Mouse (Mus musculus) 3134 (cell line): Measurements from ENCODE around the gene Nfkbie.

ENCODE experiments used
- DNase-seq: peaks from one replicate; pipeline ENCODE4 v3.0.0-alpha.2; 2011; ENCODE audit warnings: low spot score; ENCODE audit not compliant: insufficient read length; ENCODE audit errors: extremely low read depth

Gene Nfkbie

DNA sequence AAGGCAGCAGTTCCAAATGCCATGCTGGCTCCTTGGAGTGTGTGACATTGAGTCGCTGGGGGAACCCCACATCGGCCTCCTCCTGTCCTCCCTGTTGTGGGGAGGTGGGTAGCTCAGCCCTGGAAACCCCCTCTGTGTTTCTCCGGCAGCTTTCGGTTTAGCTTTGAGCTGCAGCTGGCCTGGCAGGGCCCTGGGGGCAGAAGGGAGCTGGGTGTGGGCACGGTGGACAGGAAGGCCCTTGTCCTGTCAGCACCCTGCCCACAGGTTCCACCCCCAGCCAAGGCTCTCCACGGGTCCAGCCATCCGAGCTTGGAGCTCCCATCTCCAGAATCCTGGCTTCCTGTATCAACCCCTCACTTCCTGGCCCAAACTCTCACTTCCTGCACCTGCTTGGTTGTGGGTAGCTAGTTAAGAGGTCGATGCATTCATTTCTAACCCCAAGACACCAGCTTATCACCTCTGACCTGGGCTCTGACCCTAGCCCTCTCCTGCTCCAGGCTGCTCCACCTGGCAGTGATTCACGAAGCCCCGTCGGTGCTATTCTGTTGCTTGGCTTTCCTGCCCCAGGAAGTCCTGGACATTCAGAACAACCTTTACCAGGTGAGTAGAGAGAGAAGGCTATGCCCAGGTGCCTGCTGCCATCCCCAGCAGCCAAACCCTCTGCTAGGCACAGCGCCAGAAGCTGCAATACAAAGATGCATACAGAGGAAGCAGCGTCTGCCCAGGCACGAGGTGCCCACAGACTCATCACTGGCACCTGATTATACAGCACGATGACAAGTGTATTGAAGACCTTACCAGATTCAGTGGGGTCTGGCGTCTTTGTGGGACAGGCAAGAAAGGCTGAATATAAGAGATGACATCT, 2.7 kb downstream of the Nfkbie start:
- peak; percentile 51 for DNase-seq

GRCm38 (mm10) chr17:45559732-45560525, 4.4 kb downstream of the Nfkbie start:
- no peak for DNase-seq

GRCm38 (mm10) chr17:45563216-45563615, 7.7 kb downstream of the Nfkbie start:
- DNase-seq: no peak

DNA sequence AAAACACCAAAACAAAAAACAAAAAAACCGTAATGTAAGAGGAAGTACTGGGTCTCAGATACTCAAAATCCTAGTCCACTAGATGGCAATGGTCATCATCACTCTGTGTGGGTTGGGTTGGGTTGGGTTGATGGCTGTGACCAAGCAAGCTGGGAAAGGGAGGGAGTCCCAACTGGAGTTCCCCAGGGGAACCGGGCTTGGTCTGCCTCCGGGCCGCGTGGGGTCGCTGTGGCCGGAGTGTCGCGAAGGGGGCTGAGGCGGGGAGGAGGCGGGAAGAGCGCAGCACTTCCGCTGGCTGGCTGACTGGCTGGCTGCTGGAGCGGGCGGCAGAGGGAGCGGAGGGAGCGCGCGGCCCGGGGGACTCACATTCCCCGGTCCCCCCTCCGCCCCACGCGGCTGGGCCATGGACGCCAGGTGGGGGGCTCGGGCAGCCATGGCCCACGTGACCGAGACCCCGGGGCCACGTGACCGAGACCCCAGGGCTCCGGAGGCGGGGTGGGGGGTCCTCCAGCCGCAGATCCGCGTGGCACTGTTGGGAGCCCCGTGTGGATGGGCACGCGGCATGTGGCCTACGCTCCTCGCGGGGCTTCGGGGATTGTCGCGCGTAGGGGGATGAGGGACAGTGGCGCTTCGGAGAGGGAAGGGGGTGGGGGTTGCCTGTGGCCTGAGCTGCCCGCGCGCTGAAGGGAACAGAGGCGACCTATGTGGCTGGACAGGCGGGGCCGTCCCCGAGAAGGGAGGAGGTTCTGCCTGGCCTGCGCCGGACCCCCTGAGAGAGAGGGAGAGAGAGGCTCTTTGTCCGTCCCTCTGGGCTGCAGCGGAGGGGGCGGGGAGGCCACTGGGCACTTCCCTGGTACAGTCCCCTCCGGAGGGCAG, 8.4 kb downstream of the Nfkbie start, which contains the start of gene Slc35b2:
Slc35b2 (plus strand) TSS at position 220 of the 876 bp plus-strand sequence.
- DNase-seq: peak; percentile 96

DNA sequence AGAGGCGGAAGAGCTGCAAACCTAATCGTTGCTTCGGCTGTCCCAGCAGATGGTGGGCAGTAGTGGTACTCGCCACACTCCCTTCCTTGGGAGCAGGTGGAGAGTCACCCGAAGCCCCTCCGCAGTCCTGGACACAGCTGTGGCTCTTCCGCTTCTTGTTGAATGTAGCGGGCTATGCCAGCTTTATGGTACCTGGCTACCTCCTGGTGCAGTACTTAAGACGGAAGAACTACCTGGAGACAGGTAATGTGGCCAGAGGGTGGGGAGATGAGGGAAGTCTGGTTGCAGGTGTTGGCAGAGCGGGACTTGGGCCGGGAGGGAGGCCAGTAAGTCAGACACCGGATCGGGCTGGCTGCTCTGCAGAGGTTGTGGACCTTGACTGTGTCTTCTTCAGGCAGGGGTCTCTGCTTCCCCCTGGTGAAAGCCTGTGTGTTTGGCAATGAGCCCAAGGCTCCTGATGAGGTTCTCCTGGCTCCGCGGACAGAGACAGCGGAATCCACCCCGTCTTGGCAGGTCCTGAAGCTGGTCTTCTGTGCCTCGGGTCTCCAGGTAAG, 9.1 kb downstream of the Nfkbie start:
- DNase-seq: no peak

DNA sequence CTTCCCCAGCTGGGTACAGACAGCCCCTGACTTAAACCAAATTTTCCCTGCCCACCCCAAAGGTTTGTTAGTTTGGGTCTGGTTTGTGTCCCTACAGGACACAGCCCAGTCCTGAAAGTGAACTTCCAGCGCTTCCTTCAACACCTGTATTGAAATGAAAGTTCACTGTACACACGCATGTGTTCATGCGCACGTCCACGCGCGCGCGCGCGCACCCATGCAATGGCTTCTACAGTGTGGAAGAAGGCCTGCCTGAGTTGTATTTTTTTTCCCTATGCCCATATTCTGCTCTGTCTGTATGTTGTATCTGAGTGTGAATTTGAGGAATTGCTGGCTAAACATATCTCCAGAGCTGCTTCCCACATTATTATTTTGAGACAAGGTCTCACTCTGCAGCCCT, 9.6 kb downstream of the Nfkbie start:
- no peak for DNase-seq

DNA sequence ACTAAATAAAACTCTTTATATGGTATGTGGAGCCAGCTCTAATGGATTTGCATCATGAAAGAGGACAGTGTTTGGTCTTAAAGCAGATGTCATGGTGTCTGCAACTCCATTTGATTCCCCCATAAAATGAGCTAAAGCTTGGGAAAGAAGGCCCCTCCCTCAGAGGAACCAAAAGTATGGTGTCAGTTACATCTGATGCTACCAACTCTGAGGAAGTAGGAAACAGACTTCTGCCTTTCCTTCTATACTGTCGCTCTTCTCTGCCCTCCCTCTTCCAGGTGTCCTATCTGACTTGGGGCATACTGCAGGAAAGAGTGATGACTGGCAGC, 10.5 kb downstream of the Nfkbie start:
- DNase-seq: no peak

DNA sequence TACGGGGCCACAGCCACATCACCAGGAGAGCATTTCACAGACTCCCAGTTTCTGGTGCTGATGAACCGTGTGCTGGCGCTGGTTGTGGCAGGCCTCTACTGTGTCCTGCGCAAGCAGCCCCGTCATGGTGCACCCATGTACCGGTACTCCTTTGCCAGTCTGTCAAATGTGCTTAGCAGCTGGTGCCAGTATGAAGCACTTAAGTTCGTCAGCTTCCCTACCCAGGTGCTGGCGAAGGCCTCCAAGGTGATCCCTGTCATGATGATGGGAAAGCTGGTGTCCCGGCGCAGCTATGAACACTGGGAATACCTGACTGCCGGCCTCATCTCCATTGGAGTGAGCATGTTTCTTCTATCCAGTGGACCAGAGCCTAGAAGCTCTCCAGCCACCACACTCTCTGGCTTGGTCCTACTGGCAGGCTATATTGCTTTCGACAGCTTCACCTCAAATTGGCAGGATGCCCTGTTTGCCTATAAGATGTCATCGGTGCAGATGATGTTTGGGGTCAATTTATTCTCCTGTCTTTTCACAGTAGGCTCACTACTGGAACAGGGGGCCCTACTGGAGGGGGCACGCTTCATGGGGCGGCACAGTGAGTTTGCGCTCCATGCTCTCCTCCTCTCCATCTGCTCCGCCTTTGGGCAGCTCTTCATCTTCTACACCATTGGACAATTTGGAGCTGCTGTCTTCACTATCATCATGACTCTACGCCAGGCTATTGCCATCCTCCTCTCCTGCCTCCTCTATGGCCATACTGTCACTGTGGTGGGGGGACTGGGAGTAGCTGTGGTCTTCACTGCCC, 11.1 kb downstream of the Nfkbie start:
- peak; percentile 70 for DNase-seq

GRCm38 (mm10) chr17:45567162-45567601, 11.7 kb downstream of the Nfkbie start:
- DNase-seq: no peak

DNA sequence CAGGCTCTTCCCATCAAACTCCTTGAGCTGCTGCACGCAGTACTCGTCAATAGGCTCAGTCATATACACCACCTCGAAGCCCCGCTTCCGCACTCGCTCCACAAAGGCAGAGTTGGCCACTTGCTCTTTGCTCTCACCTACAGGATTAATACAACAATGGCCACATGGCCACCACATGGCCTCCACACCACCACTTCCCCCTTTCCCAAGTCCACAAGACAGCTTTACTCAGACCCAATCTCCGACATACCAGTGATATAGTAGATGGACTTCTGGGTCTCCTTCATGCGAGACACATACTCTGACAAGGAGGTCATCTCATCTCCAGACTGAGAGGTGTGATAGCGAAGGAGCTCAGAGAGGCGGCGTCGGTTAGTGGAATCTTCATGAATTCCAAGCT, 13.5 kb downstream of the Nfkbie start:
- DNase-seq: no peak

GRCm38 (mm10) chr17:45569999-45570398, 14.5 kb downstream of the Nfkbie start:
- no peak for DNase-seq

- peak; percentile 86 for DNase-seq
These were observed 16.9 kb downstream of the Nfkbie start for GRCm38 (mm10) chr17:45572103-45573086.

GRCm38 (mm10) chr17:45573087-45573779, 17.7 kb downstream of the Nfkbie start, which contains the start of gene Hsp90ab1:
Gene Hsp90ab1 (minus strand): TSS chr17:45573271.
- DNase-seq: peak; percentile 96

DNA sequence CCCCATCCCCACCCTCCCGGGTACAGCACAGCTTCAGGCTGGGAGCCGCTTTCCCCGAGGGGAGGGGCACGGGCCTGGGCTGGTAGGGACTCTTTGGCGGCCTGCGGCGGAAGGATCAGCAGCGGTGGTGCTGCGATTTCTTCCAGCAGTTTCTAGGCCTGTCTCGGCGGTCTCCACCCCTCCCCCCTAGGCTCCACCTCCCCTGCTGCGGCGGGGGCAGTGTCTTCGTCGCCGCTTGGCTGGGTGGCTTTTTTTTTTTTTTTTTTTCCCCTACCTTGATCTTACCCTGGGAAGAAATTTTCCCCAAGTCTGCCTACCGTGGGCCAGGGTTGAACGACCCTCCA, 18.2 kb downstream of the Nfkbie start:
- DNase-seq: peak; percentile 96

- no peak for DNase-seq
These were observed 18.7 kb downstream of the Nfkbie start for GRCm38 (mm10) chr17:45574129-45574761.

DNA sequence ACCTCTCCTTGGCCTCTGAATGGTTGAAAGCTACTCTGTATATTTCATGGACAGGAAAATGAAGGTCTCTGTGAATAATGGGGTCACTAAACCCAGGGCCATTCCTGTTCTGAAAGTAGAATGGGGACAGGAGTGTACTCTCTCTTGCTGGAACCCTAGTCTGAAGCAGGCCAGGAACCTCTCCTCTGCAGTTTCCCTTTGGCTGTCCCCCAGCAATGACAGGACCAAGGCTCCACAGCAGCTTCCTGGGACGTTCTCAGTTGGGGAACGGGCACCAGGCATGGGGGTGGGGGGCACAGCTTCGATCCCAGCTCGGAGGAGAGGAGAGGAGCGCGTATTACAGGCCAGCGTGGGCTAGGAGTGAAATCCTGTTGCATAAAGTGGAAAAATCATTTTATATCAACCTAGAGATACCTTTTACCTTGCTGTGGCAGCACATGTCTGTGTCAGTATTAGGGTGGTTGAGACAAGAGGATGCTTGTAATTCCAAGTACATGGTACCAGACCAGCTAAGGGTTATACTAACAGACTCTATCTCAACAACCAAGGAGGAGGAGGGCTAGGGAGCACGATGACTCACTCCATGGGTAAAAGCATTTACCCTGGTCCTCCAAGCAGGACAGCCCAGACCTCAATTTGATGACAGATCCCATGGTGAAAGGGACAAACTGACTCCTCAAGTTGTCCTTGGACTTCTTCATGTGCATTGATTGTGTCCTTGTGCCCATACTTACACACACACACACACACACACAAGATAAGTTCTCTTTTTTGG, 19.8 kb downstream of the Nfkbie start:
- no peak for DNase-seq

GRCm38 (mm10) chr17:45578242-45578641, 22.7 kb downstream of the Nfkbie start:
- no peak for DNase-seq
